Mouse (Mus musculus) bone marrow macrophage, adult 2 months (primary cell): ENCODE results near the gene Clps.

ENCODE experiments used
- CTCF ChIP-seq: IDR thresholded peaks from 2 replicates; pipeline ENCODE4 v1.5.1; 2012; ENCODE audit warnings: low read depth, mild to moderate bottlenecking, low read length, moderate library complexity
- POLR2A ChIP-seq: IDR thresholded peaks from 2 replicates; pipeline ENCODE4 v1.6.1; 2012; ENCODE audit warnings: mild to moderate bottlenecking, low read depth, low read length, borderline replicate concordance

GRCm38 (mm10) chr17:28556635-28557396, 3.8 kb downstream of the Clps start:
- TF ChIP-seq CTCF (no peak), POLR2A (no peak)
